ENCODE assay signal across 8 mouse cellular contexts in genomic region chr13:24253989-24254388, GRCm38 (mm10). TPM values are rescaled to one million over a fixed set of nuclear protein-coding genes. Genes with fewer than 3 reads are reported as not detected.
DNase-seq lines count a peak whose midpoint lies in the region; ATAC-seq and TF ChIP-seq lines count a peak whose summit lies in the region.

No protein-coding gene starts in this region.

- no peaks in the 10 kb centered on the region for H3K27me3 ChIP-seq in neural tube, embryonic 11.5 days (ENCODE audit: control insufficient read depth, insufficient read depth, low read length)
- no peaks in the 10 kb centered on the region for H3K27me3 ChIP-seq in limb, embryonic 14.5 days (ENCODE audit: control insufficient read depth, insufficient read depth, low read length)

- no peak; the same call in 1 of the 2 replicates for ATAC-seq in neural tube, embryonic 11.5 days (ENCODE audit: insufficient read depth, low FRiP score, low TSS enrichment)
- no peak for ATAC-seq in limb, embryonic 14.5 days (ENCODE audit: low FRiP score, low read depth)

- no peak overlapping the region for H3K27ac ChIP-seq in neural tube, embryonic 11.5 days (ENCODE audit: low read depth, low read length)
- no peak overlapping the region for H3K27ac ChIP-seq in embryonic fibroblast, embryonic 13.5 days (ENCODE audit: insufficient read depth, low read length)
- H3K27ac ChIP-seq in limb, embryonic 14.5 days (replicated peaks; ENCODE audit: low read depth, low read length): no peak overlapping the region

- no peak overlapping the region for H3K4me2 ChIP-seq in neural tube, embryonic 11.5 days (ENCODE audit: low read depth)
- H3K4me2 ChIP-seq in limb, embryonic 14.5 days (replicated peaks; ENCODE audit: low read depth, low read length, severe bottlenecking): no peak overlapping the region

- WGBS in neural tube, embryonic 11.5 days: 45% methylated on average over 2 of the region's 2 CpGs
- WGBS in limb, embryonic 14.5 days: 35% methylated on average over 2 of the region's 2 CpGs

- H3K36me3 ChIP-seq in neural tube, embryonic 11.5 days (ENCODE audit: control insufficient read depth, insufficient read depth, low read length): no peaks in the 10 kb centered on the region
- H3K36me3 ChIP-seq in limb, embryonic 14.5 days (ENCODE audit: control insufficient read depth, insufficient read depth, low read length): no peaks in the 10 kb centered on the region

- peak; percentile 37 for DNase-seq in neural tube, embryonic 11.5 days (ENCODE audit: low spot score)
- DNase-seq in neural tube, embryonic 10.5 days (ENCODE audit: extremely low spot score, low spot score): no peak
- peak; percentile 72 for DNase-seq in adrenal gland, adult 2 months
- DNase-seq in heart, postnatal 4 days: peak; percentile 80
- DNase-seq in limb, embryonic 14.5 days (ENCODE audit: low spot score): peak; percentile 38
- DNase-seq in ovary, postnatal 14 days (ENCODE audit: low spot score): peak; percentile 42
- DNase-seq in MN1 (ENCODE audit: low spot score): no peak

- H3K9ac ChIP-seq in neural tube, embryonic 11.5 days (ENCODE audit: low read length): no peak overlapping the region
- no peak overlapping the region for H3K9ac ChIP-seq in limb, embryonic 14.5 days (ENCODE audit: low read depth, low read length, severe bottlenecking)

- TF ChIP-seq POLR2A in embryonic fibroblast, embryonic 13.5 days (IDR thresholded peaks at IDR 0.05; ENCODE audit: low read depth, low read length): no peak
- TF ChIP-seq POLR2A in limb, embryonic 14.5 days (IDR thresholded peaks at IDR 0.05; ENCODE audit: borderline replicate concordance, extremely low read depth, insufficient read depth, insufficient read length): no peak

- H3K9me3 ChIP-seq in neural tube, embryonic 11.5 days (ENCODE audit: control insufficient read depth, low read length): no peaks in the 10 kb centered on the region
- H3K9me3 ChIP-seq in limb, embryonic 14.5 days (ENCODE audit: control insufficient read depth, low read length): no peaks in the 10 kb centered on the region

- H3K4me1 ChIP-seq in neural tube, embryonic 11.5 days (ENCODE audit: control insufficient read depth, insufficient read depth, low read length): no peaks in the 10 kb centered on the region
- 0 out of 2 replicates have a peak, but pooled peaks cover 4% of the 10 kb centered on the region for H3K4me1 ChIP-seq in embryonic fibroblast, embryonic 13.5 days (ENCODE audit: control insufficient read depth, insufficient read depth, low read length)
- no peaks in the 10 kb centered on the region for H3K4me1 ChIP-seq in limb, embryonic 14.5 days (ENCODE audit: control insufficient read depth, insufficient read depth, low read length)

- TF ChIP-seq CTCF in embryonic fibroblast, embryonic 13.5 days (IDR thresholded peaks at IDR 0.05; ENCODE audit: borderline replicate concordance, insufficient read depth, low read length): 0 out of 2 replicates have a peak, but pooled peaks have one; percentile 10

- H3K4me3 ChIP-seq in neural tube, embryonic 11.5 days (ENCODE audit: low read depth, low read length): no peak overlapping the region
- H3K4me3 ChIP-seq in embryonic fibroblast, embryonic 13.5 days (ENCODE audit: insufficient read depth, low read length): no peak overlapping the region
- no peak overlapping the region for H3K4me3 ChIP-seq in limb, embryonic 14.5 days (replicated peaks; ENCODE audit: low read length)

RNA-seq across cellular contexts. Expression of gene Carmil1, which starts 26.6 kb away (rescaled TPM):
- 20.7 and 20.8 TPM in 2 replicates for polyA plus RNA-seq in neural tube, embryonic 11.5 days (2014; fragmentation: Nextera tagmentation; extraction: Ambion mirVana)
- total RNA-seq in adrenal gland, adult 2 months (2021): 10 to 100 TPM; 52.7 to 61.4 TPM
- 3.8 and 5.7 TPM in 2 replicates for polyA plus RNA-seq in adrenal gland, adult 2 months (2012; rRNA removed)
- 29.1 TPM in 2 replicates for polyA plus RNA-seq in embryonic fibroblast, embryonic 13.5 days (2011; ENCODE audit: insufficient read length, low read depth, missing spikeins)
- 1 to 10 TPM; 4.6 to 5.1 TPM for total RNA-seq in heart, postnatal 4 days (2021)
- 18.7 and 21.4 TPM in 2 replicates for polyA plus RNA-seq in limb, embryonic 14.5 days (2012; rRNA removed)
- polyA plus RNA-seq in limb, embryonic 14.5 days (2014; fragmentation: Nextera tagmentation; extraction: Ambion mirVana): 33.9 and 42.8 TPM in 2 replicates

Comparison
In these comparisons a context has a peak if more than half of its experiments do, and no peak if none do; other contexts are left out.
1. DNase-seq: peak in neural tube, embryonic 11.5 days (single experiment), adrenal gland, adult 2 months (single experiment), heart, postnatal 4 days (single experiment), limb, embryonic 14.5 days (single experiment) and ovary, postnatal 14 days (single experiment); none in neural tube, embryonic 10.5 days (single experiment) and MN1 (single experiment).